Mouse (Mus musculus): Measurements from ENCODE around the gene Sema5b. TPM values are rescaled to one million over a fixed set of nuclear protein-coding genes. Genes with fewer than 3 reads are reported as not detected.

Sema5b gene
- total and polyA plus RNA-seq, 2 experiments from 2014 or later: 0.67 to 4.8 TPM

GRCm38 (mm10) chr16:35609561-35609960, 68.6 kb downstream of the Sema5b start:
- DNase-seq (ENCODE audit: low spot score) (no peak), ATAC-seq (ENCODE audit: insufficient read depth, low read depth) (no peak)
- H3K27ac ChIP-seq (ENCODE audit: low read depth): no peak overlapping the region
- H3K4me2 ChIP-seq (ENCODE audit: low read depth, low read length): no peak overlapping the region
- H3K4me3 ChIP-seq (ENCODE audit: low read depth, low read length): no peak overlapping the region
- no peaks in the 10 kb centered on the region for H3K9me3 ChIP-seq (replicated peaks; ENCODE audit: control insufficient read depth, low read length)
- no peak overlapping the region for H3K9ac ChIP-seq (replicated peaks; ENCODE audit: low read depth, low read length)
- H3K27me3 ChIP-seq (ENCODE audit: control insufficient read depth, insufficient read depth, low read length): no peaks in the 10 kb centered on the region
- no peaks in the 10 kb centered on the region for H3K4me1 ChIP-seq (ENCODE audit: control insufficient read depth, insufficient read depth)
- 73% methylated on average over 6 of the region's 6 CpGs for WGBS
- no peaks in the 10 kb centered on the region for H3K36me3 ChIP-seq (replicated peaks; ENCODE audit: control insufficient read depth, insufficient read depth, low read length)
- no peak for TF ChIP-seq EP300 (IDR thresholded peaks at IDR 0.05; ENCODE audit: low read depth)
- TF ChIP-seq CTCF (IDR thresholded peaks at IDR 0.05; ENCODE audit: low read depth): no peak

GRCm38 (mm10) chr16:35613851-35614804, 73.2 kb downstream of the Sema5b start:
- 42% methylated on average over 17 of the region's 17 CpGs for WGBS
- ATAC-seq (ENCODE audit: insufficient read depth, low read depth) (peak; percentile 20; the same call in 1 of the 2 replicates), DNase-seq (ENCODE audit: low spot score) (no peak)
- H3K36me3 ChIP-seq (replicated peaks; ENCODE audit: control insufficient read depth, insufficient read depth, low read length): no peaks in the 10 kb centered on the region
- H3K27ac ChIP-seq (ENCODE audit: low read depth): no peak overlapping the region
- no peaks in the 10 kb centered on the region for H3K4me1 ChIP-seq (ENCODE audit: control insufficient read depth, insufficient read depth)
- no peaks in the 10 kb centered on the region for H3K9me3 ChIP-seq (replicated peaks; ENCODE audit: control insufficient read depth, low read length)
- 0 out of 2 replicates have a peak, but pooled peaks cover 6% of the 10 kb centered on the region for H3K27me3 ChIP-seq (ENCODE audit: control insufficient read depth, insufficient read depth, low read length)
- TF ChIP-seq EP300 (IDR thresholded peaks at IDR 0.05; ENCODE audit: low read depth): no peak
- no peak for TF ChIP-seq CTCF (IDR thresholded peaks at IDR 0.05; ENCODE audit: low read depth)
- no peak overlapping the region for H3K4me2 ChIP-seq (ENCODE audit: low read depth, low read length)
- no peak overlapping the region for H3K9ac ChIP-seq (replicated peaks; ENCODE audit: low read depth, low read length)
- H3K4me3 ChIP-seq (ENCODE audit: low read depth, low read length): no peak overlapping the region

- H3K36me3 ChIP-seq (replicated peaks; ENCODE audit: control insufficient read depth, insufficient read depth, low read length): no peaks in the 10 kb centered on the region
- no peaks in the 10 kb centered on the region for H3K4me1 ChIP-seq (ENCODE audit: control insufficient read depth, insufficient read depth)
- ATAC-seq (ENCODE audit: insufficient read depth, low read depth) (no peak), DNase-seq (ENCODE audit: low spot score) (no peak)
- no peak overlapping the region for H3K4me3 ChIP-seq (ENCODE audit: low read depth, low read length)
- TF ChIP-seq EP300 (IDR thresholded peaks at IDR 0.05; ENCODE audit: low read depth) (no peak), CTCF (IDR thresholded peaks at IDR 0.05; ENCODE audit: low read depth) (no peak)
- H3K27me3 ChIP-seq (ENCODE audit: control insufficient read depth, insufficient read depth, low read length): 0 out of 2 replicates have a peak, but pooled peaks cover 6% of the 10 kb centered on the region
- H3K9me3 ChIP-seq (replicated peaks; ENCODE audit: control insufficient read depth, low read length): no peaks in the 10 kb centered on the region
- H3K9ac ChIP-seq (replicated peaks; ENCODE audit: low read depth, low read length): no peak overlapping the region
- no peak overlapping the region for H3K4me2 ChIP-seq (ENCODE audit: low read depth, low read length)
- H3K27ac ChIP-seq (ENCODE audit: low read depth): no peak overlapping the region
- WGBS: 81% methylated on average over 4 of the region's 4 CpGs
These were observed 76.8 kb downstream of the Sema5b start for GRCm38 (mm10) chr16:35617732-35618131.

DNA sequence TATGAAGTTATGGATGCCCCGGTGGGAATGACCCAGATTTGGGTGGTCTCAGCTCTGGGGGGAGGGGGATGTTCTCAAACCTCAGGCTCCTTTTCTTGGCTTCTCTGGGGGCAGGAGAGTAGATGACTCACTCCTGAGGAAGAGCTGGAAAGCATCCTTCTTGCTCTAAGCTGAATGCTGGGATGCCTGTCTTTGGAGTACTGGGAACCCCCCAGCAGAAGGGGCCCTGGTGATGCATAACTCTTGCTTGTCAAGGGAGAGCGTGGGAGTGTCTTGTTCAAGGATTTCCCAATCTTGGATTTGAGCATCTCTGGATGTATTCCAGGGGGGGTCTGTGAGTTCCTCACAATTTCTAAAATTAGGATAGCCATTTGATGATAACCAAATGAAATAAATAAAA, 82.1 kb downstream of the Sema5b start:
- DNase-seq (ENCODE audit: low spot score) (no peak), ATAC-seq (ENCODE audit: insufficient read depth, low read depth) (no peak)
- no peaks in the 10 kb centered on the region for H3K4me1 ChIP-seq (ENCODE audit: control insufficient read depth, insufficient read depth)
- no peaks in the 10 kb centered on the region for H3K9me3 ChIP-seq (replicated peaks; ENCODE audit: control insufficient read depth, low read length)
- H3K4me2 ChIP-seq (ENCODE audit: low read depth, low read length): no peak overlapping the region
- no peak overlapping the region for H3K4me3 ChIP-seq (ENCODE audit: low read depth, low read length)
- H3K27ac ChIP-seq (ENCODE audit: low read depth): no peak overlapping the region
- no peak overlapping the region for H3K9ac ChIP-seq (replicated peaks; ENCODE audit: low read depth, low read length)
- no peaks in the 10 kb centered on the region for H3K27me3 ChIP-seq (ENCODE audit: control insufficient read depth, insufficient read depth, low read length)
- no peak for TF ChIP-seq EP300 (IDR thresholded peaks at IDR 0.05; ENCODE audit: low read depth)
- TF ChIP-seq CTCF (IDR thresholded peaks at IDR 0.05; ENCODE audit: low read depth): no peak
- no peaks in the 10 kb centered on the region for H3K36me3 ChIP-seq (replicated peaks; ENCODE audit: control insufficient read depth, insufficient read depth, low read length)
- 80% methylated on average over 2 of the region's 2 CpGs for whole genome bisulfite sequencing

- no peaks in the 10 kb centered on the region for H3K36me3 ChIP-seq (replicated peaks; ENCODE audit: control insufficient read depth, insufficient read depth, low read length)
- 63% methylated on average over 7 of the region's 7 CpGs for WGBS
- no peak for TF ChIP-seq CTCF (IDR thresholded peaks at IDR 0.05; ENCODE audit: low read depth)
- TF ChIP-seq EP300 (IDR thresholded peaks at IDR 0.05; ENCODE audit: low read depth): no peak
- no peak overlapping the region for H3K4me2 ChIP-seq (ENCODE audit: low read depth, low read length)
- ATAC-seq (ENCODE audit: insufficient read depth, low read depth): no peak
- H3K9me3 ChIP-seq (replicated peaks; ENCODE audit: control insufficient read depth, low read length): no peaks in the 10 kb centered on the region
- H3K9ac ChIP-seq (replicated peaks; ENCODE audit: low read depth, low read length): no peak overlapping the region
- no peaks in the 10 kb centered on the region for H3K4me1 ChIP-seq (ENCODE audit: control insufficient read depth, insufficient read depth)
- DNase-seq (ENCODE audit: low spot score): no peak
- H3K27me3 ChIP-seq (ENCODE audit: control insufficient read depth, insufficient read depth, low read length): no peaks in the 10 kb centered on the region
- H3K27ac ChIP-seq (ENCODE audit: low read depth): no peak overlapping the region
- H3K4me3 ChIP-seq (ENCODE audit: low read depth, low read length): no peak overlapping the region
These were observed 83.0 kb downstream of the Sema5b start for GRCm38 (mm10) chr16:35623986-35624385.
